Mouse (Mus musculus) 3134 (cell line): ENCODE data around the gene Elp1.

Experiments
- DNase-seq: peaks from one replicate; pipeline ENCODE4 v3.0.0-alpha.2; 2011; ENCODE audit warnings: low spot score; ENCODE audit not compliant: insufficient read length; ENCODE audit errors: extremely low read depth

The Elp1 gene

DNA sequence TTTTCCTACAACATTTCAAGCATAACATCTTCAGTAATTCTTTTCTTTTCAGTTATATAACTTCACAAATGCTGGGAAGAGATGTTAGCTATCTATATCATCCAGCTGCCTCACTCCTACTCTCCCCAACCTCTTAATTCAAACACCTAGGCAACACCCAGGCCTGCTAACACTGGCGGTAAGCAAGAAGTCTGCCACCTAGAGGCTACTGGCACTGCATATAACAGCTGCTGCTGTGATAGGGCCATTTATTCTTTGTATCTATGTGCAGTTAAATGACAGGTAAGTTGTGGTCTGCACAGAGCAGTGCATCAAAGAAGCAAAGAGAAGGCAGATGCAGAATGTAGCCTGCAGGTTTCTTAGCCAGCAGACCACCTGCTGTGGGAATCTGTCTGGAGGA is 10.8 kb downstream of the Elp1 start:
- DNase-seq: no peak

DNA sequence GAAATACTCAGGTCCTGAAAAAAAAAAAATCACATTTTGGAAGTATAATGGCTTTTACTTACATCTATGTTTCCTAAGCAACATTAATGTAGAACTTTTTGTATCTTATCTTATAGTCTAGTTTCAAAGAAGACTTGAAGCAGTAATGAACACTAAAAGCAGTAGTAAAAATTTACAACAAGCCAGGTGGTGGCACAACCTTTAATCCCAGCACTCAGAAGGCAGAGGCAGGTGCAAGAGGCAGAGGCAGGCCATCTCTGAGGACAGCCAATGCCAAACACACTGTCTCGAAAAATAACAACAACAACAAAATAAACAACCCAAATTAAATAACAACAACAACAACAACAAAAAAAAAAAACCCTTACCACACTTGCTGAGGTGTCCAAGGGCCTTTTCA is 31.1 kb downstream of the Elp1 start:
- no peak for DNase-seq

DNA sequence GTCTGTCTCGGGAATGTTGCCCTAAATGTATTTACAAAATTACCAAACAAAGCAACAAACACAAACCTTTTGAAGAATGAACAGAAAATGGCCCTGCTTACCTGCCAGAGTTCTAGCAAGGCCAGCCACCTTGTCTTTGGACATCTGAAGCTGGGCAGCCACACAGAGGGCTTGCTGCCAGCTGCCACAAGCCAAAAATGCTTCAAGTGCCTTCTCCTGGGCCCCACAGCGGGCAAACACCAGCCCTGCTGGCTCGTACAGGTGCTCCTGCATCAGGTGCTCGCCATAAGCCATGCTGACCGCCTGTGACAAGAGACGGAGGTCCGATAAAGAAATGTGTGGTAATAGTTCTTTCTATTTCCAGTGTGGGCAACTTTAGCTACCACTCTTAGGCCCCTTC is 33.2 kb downstream of the Elp1 start:
- DNase-seq: no peak

DNA sequence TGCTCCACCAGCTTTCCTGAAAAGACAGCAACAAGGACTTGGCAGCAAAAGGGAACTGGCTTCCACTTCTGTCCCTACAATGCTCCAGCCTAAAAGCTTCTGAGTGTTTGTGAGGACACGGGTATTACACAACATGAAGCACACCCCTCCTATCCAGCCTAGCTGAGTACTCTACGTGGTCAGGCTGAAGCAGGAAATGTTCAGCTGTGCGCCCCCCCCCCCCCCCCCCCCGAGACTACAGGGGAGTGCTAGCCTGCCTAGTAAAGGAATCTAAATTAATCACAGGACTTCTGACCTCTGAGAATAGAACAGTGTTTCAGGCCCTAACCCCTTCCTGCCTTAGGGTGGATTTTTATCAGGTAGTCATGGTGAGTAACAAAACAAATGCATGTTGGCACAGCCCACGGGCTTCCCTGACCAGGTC is 34.3 kb downstream of the Elp1 start:
- DNase-seq: no peak

DNA sequence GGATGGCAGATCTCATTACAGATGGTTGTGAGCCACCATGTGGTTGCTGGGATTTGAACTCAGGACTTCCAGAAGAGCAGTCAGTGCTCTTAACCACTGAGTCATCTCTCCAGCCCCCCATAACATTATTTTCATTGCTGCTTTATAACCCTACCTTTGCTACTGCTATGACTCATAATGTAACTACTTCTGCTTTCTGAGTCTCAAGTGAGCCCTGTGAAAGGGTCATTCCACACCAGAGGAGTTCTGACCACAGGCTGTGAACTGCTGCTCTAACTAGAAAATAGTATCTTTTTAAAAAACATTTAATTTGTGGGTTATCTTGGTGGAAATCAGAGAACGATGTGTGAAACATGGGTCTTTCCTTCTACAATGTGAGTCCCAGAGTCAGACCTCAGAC is 44.4 kb downstream of the Elp1 start:
- DNase-seq: no peak

DNA sequence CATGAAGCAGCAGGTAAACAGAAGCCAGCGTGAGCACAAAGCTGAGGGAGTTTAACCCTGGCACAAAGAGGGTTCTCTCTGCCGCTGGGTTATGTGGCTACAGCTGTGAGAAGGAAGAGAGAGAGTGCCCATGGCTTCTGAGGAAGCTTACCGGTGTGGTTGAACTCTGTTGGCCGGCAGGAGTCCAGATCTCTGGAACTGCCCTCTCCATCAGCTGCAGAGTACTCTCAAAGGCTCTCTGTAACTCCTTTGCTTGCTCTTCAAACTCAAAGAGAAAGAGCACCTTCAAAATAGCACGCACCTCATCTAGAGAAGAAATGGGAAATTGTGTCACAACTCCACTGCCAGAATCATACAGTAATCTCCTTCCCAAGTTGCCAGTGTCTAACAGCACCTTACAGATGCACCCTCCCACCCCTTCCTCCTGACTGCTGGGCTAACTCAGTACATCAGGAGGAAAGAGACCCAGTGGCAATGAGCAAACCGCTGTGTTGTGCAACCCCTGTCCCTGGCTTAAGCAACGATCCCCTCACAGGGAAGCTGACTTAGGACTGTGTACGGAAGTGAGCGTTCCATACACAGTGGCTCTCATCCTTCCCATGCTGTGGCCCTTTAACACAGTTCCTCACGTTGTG is 45.0 kb downstream of the Elp1 start:
- DNase-seq: no peak

DNA sequence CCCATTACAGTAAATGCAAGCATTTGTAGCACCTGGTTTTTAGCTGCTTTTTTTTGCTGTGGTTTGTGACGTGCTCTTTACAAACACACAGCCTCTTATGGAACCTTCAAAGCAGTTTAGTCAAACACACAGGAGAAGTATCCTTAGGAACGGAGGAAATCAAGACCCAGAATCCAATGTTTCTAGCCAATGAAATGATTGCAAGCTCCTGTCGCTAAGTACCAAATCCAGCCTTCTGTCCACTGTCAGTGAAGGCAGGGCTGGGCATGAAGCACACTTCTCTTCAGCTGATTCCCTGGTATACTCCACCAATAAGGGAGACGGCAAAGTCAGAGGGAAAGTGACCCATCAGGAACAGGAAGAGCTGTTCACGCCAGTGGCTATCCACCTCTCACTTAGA is 46.1 kb downstream of the Elp1 start:
- no peak for DNase-seq

DNA sequence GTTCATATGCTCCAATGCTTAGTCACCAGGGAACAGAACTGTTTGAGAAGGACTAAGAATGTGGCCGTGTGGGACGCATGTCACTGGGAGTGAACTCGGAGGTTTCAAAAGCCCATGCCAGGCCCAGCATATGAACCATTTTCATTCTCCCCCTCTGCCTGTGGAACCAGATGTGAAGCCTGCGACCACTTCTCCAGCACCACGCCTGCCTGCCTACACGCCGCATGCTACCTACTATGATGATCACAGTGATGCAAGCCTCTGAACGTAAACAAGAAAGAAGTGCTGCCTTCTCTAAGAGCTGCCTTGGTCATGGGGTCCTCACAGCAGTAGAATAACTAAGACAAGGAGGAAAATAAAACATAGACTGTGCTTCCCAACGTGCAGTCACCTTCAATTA is 54.7 kb downstream of the Elp1 start:
- no peak for DNase-seq

DNA sequence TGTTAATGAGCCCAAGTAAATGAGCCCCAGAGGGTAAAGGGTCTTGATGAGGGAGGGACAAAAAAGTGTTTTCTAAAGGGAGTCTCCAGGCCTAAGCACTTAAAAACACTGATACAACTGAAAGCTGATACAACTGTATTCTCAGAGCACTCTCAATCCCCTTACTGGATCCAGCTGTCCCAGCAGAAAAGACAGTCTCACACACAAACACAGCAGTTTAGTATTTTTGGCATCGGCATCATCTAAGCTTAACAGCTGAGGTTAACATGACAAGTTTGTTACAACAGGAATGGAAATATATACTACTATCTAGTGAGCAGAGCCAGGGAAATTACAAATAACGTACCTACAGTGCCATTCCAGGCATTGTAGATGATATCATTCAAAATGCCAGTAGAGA is 55.8 kb downstream of the Elp1 start:
- no peak for DNase-seq

DNA sequence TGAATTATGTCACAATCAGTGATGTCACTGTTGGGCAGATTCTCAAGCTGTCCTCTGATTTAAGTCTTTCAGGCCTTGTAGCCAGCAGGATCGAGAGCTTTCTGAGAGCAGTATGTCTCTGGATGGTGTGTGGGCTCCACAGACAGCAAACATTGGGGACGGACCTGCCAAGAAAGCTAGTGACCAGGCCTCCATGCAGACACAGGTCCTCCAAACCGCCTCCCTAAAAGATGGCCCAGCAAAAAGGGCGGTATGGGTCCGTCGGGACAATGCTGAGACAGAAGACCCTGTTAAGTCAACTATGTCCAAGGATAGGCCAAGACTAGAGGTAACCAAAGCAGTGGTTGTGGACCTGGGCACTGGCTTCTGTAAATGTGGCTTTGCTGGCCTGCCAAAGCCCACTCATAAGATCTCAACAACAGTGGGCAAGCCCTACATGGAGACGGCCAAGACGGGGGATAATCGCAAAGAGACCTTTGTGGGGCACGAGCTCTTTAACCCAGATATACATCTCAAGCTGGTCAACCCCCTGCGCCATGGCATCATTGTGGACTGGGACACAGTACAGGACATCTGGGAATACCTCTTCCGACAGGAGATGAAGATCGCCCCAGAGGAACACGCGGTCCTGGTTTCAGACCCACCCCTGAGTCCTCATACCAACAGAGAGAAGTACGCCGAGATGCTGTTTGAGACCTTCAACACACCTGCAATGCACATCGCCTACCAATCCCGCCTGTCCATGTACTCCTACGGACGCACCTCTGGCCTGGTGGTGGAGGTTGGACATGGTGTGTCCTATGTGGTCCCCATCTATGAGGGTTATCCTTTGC is 58.6 kb downstream of the Elp1 start, which contains the start of gene Actl7a:
TSS of gene Actl7a (plus strand) at position 51 of the 833 bp plus-strand sequence.
- no peak for DNase-seq

DNA sequence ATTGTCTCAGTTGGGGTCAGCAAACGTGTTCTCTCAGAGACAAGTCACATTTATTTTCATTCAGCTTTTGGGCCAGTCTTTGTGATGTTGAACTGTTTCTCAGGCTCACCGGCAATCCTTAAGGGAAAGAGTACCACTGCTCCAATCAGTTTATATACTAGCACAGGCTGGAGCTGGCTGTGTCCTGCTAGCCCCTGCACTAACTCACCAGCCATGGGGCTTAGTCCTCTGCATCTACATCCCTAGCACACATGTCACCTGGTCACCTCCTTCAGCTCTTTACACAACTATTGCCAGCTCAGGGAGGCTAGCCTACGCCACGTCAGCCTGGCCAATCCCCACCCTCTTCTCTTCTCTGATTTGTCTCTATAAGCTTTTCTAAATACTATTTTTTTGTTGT is 59.4 kb downstream of the Elp1 start:
- DNase-seq: no peak

DNA sequence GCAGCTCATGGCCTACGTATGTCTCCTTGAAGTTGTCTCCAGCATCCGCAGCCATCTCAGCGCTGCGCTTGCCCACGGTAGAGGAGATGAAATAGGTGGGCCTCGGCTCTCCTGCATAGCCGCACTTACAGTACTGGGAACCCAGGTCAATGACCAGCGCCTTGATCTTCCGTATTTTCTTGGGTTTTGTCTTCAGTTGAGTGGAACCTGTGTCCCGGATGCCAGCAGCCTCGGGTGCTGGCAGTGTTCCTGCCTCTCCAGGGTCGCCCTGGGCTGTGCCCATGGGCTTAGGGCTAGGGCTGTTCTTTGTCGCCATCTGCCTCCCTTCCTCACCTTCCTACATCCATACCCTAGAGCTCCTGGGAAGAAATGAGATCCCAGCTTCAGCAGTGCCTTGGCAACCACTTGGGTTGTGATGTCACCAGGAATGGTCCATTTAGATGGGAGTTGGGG is 61.1 kb downstream of the Elp1 start, which contains the start of gene Actl7b:
TSS of gene Actl7b (minus strand) at position 403 of the 453 bp plus-strand sequence.
- no peak for DNase-seq

DNA sequence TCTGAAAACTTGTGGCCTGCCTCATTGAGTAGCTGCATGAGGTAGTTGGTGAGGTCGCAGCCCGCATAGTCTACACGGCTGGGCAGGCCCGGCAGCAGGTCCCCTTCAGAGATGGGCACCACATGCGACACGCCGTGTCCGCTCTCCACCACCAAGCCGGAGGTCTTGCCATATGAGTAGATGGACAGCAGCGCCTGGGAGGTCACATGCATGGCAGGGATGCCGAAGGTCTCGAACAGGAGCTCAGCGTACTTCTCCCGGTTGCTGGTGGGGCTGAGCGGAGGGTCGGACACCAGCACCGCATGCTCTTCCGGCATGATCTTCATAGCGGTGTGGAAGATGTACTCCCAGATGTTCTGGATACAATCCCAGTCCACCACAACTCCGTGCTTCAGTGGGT is 61.5 kb downstream of the Elp1 start:
- DNase-seq: peak; percentile 36

DNA sequence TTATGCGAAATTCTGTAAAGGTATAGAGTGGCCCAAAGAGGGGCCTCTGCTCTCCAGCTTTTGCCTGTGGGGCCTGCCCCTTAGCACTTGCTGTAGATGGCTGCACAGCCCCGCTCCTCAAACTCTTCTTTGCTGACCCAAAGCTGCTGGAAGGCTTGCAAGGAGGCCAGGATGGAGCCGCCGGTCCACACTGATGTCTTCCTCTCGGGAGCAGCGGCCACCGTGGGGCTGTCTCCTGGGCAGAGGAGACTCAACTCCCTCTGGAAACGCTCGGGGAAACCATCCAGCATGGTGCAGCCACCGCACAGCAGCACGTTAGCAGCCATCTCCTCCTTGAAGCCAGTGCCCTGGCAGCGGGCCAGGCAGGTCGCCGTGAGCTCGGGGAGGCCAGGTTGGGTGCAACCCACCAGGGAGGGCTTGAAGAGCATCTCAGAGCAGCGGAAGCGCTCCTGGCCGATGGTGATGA is 62.1 kb downstream of the Elp1 start, which contains the start of gene Gm26657:
TSS of gene Gm26657 (plus strand) at position 51 of the 466 bp plus-strand sequence.
- peak; percentile 26 for DNase-seq

DNA sequence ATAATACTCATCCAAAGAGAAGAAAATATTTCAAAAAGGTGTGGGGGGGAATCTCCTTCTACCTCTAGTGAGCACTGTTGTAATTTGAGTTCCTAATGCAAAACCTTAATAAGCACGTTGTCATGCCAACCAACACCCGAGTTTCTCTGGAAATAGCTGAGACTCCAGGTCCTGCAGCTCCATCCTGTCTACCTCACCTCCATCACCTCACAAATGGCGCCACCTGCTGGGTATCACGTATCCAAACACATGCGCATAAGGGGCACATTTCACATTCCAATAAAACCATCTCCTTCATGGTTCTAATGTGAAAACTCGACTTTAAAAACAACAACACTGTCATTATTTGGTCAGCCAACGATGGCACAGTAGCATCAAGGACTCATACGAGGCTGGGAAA is 76.3 kb downstream of the Elp1 start:
- no peak for DNase-seq

DNA sequence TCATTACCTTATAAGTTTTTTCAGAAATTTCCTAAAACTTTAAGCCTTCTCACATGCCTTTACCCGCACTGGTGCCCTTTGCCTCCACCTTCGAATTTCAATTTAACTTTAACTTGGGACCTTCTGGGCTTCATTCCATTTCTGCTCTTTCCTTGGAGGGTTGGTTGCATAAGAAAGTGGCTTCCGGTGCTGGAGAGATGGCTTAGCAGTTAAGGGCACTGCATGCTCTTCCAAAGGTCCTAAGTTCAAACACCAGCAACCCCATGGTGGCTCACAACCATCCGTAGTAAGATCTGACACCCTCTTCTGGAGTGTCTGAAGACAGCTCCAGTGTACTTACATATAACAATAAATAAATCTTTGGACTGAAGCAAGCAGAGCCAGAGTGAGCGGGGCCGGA is 78.9 kb downstream of the Elp1 start:
- no peak for DNase-seq

DNA sequence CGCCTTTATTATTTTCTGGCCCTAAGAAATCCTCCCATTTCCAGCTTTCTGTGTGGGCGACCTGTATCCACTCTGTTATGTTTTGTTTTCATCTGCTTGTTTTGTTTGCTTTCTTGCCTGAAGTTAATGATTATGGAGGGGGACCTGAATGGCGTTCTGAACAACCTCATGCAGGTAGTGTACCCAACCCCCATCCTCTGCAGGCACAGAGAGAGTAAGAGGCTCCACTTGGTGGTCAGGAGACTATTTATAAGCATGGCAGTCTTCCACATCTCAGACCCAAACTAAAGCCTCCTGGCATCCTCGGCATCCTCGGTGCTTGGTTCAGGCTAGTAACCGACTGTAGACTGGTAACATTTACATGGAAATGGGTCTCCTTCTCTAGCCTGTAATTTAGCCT is 79.8 kb downstream of the Elp1 start:
- DNase-seq: no peak

DNA sequence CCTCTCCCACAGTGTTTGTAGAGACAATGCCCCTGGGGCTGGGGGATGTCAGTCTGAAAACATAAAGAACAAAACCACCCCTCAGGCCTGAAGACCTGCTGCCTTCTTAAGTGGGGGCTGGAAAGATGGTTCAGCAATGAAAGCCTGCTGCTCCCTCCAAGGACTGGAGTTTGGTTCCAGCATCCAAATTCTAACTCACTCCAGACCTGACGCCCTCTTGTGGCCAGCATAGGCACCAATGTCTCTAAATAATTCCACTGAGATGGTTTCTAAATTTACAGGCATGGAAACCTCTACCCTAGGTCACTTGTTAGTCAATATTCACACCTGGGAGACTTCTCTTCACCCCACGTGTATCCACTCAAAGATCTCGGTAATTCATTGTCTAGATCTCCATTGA is 80.7 kb downstream of the Elp1 start:
- DNase-seq: no peak

DNA sequence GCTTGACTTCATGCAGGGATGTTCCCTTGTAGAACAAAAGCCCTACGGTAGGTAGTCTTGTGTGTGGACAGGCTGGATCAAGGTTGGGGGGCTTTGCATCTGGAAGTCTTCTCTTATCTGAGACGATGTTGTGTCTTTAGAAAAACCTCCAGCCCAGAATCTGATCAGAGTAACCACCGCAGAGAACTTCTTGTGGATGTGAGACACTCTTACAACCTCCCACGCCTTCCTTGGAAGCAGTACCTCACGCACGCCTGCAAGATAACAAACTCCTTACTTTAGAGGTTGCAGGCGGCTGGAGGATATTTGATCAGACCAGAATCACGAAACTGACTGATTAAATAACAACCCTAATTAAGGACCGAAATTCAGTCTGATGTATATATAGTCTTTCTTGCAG is 81.7 kb downstream of the Elp1 start:
- no peak for DNase-seq

DNA sequence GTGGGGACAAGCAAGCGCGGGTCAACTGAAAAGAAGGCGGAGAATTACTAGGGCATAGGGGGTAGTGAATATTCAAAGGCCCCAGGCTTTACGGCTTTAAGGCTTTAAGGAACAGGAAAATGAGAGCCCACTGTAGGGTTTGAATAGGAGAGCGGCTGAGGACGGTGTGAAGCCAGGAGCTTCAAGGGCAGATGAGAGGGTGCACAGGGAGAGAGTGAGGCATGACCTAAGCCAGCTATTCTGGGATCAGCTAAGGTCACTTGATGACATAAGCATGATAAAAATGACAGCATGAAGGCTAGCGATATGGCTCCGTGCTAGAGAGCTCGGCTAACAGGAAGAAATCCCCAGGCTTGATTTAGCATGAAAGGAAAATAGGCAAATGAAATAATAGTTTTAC is 82.7 kb downstream of the Elp1 start:
- no peak for DNase-seq

DNA sequence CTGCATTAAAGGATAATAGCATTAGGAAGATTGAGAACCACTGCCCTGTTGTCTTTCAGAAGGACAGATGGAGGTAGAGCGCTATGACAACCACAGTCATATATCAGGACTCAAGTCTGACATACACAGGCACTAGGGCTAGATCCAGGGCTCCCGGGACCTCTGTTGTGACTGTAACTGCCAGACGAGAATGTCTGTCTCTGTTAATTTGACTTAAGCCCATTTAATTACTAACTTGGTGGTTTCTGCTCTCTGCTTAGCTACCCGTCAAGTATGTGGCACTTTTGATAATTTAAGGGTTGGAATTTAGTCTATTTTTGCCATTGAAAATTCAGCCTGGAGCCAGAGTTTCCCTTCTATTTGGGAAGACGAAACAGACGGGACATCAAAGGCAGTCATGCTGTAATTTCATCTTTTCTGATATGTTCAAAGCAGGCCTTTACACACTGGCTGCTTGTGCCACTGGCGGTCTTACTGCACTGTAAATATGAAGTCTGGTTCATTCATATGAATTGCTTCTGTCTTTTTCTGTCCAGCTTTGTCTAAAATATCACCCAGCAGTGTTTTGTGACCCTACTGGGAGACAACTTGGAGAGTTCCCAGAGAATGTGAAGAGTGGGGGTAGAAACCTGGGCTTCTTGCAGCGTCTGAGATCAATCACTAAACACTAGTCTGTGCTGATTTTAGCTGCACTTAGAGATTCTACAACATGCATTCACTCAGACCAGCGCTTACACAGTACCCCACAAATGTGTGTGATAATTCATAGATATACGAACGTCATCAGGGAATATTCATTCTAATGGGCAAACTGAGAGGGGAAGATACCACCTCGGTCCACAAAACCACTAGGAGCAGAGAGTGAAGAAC is 83.3 kb downstream of the Elp1 start:
- no peak for DNase-seq
